Mouse (Mus musculus): ENCODE data around the gene Bpifc. TPM values are rescaled to one million over a fixed set of nuclear protein-coding genes. Genes with fewer than 3 reads are reported as not detected.

The Bpifc gene
- polyA plus RNA-seq, 1 experiment from 2014 or later = not detected

DNA sequence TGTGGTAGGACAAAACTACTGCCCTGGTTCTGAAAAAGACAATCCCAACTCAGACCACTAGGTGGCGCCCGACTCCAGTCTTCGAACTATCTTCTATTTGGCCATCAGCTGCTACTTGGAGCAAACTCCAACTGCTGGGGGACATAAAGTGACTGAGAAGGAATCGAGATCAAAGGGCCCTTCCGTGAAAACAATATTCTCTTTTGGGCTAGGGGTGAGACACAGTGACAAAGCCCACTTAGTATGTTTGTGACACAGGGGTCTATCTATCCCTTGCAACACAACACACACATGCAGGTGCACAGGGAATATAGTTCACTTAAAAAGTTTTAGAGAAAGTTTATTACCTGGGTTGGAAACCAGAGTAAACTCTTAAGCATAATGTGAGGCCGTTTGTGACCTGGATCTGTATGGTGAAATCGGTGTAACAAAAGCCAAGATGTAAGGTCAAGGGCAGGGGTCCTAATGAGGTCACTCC, 43.5 kb downstream of the Bpifc start:
- no peak overlapping the region for H3K9ac ChIP-seq (replicated peaks)
- H3K36me3 ChIP-seq = no peaks in the 10 kb centered on the region
- no peak overlapping the region for H3K27ac ChIP-seq (replicated peaks)
- H3K4me3 ChIP-seq = no peak overlapping the region
- no peaks in the 10 kb centered on the region for H3K9me3 ChIP-seq
- WGBS = 16% methylated on average over 7 of the region's 7 CpGs
- H3K4me2 ChIP-seq (replicated peaks) = no peak overlapping the region
- no peaks in the 10 kb centered on the region for H3K4me1 ChIP-seq
- no peaks in the 10 kb centered on the region for H3K27me3 ChIP-seq
- no peak; the same call in 1 of the 2 replicates for ATAC-seq (ENCODE audit: low FRiP score, low read depth)

DNA sequence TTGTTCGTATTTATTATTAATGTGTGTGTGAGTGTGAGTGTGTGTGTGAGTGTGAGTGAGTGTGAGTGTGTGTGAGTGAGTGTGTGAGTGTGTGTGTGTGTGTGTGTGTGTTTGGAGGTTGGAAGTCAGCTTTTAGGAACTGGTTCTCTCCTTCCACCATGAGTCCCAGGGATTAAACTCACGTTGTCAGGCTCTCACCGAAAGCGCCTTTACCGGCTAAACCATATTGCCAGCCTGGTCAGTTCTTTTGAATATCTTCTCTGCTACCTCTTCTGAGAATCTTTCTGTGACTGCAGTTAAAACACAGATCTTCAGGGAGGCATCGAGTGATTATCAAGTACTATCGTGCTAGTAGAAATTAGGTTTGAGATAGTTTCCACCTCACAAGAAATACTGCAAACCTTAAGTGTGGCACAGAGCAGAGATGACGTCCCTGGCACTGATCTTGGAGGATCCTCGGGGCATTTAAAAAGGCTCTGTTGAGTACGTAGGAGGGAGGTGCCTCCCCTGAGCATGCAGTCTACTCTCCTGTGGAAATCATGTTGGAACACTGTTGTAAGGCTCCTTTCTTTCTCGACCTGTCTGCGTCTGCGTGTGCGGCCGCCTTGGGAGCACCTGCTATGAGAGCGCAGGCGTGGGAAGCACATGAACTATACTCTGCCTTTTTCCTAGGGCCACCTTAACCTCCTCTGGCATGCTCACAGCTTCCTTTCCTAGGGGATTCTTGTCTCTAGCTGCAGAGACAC, 44.1 kb downstream of the Bpifc start:
- H3K27ac ChIP-seq (replicated peaks) = no peak overlapping the region
- no peaks in the 10 kb centered on the region for H3K36me3 ChIP-seq
- no peaks in the 10 kb centered on the region for H3K9me3 ChIP-seq
- no peaks in the 10 kb centered on the region for H3K4me1 ChIP-seq
- ATAC-seq (ENCODE audit: low FRiP score, low read depth) = no peak
- no peak overlapping the region for H3K9ac ChIP-seq (replicated peaks)
- no peak overlapping the region for H3K4me2 ChIP-seq (replicated peaks)
- no peak overlapping the region for H3K4me3 ChIP-seq
- WGBS = 65% methylated on average over 17 of the region's 17 CpGs
- no peaks in the 10 kb centered on the region for H3K27me3 ChIP-seq

GRCm38 (mm10) chr10:85966476-85966875, 45.2 kb downstream of the Bpifc start:
- H3K4me2 ChIP-seq (replicated peaks) = no peak overlapping the region
- WGBS = 49% methylated on average over 2 of the region's 2 CpGs
- H3K9ac ChIP-seq (replicated peaks) = no peak overlapping the region
- no peaks in the 10 kb centered on the region for H3K27me3 ChIP-seq
- no peaks in the 10 kb centered on the region for H3K9me3 ChIP-seq
- ATAC-seq (ENCODE audit: low FRiP score, low read depth) = no peak
- H3K4me1 ChIP-seq = no peaks in the 10 kb centered on the region
- H3K36me3 ChIP-seq = no peaks in the 10 kb centered on the region
- H3K4me3 ChIP-seq = no peak overlapping the region
- no peak overlapping the region for H3K27ac ChIP-seq (replicated peaks)

GRCm38 (mm10) chr10:85964316-85964715, 47.4 kb downstream of the Bpifc start:
- no peak for ATAC-seq (ENCODE audit: low FRiP score, low read depth)
- Histone ChIP-seq H3K27ac (replicated peaks) (no peak overlapping the region), H3K4me2 (replicated peaks) (no peak overlapping the region), H3K4me1 (no peaks in the 10 kb centered on the region), H3K9me3 (no peaks in the 10 kb centered on the region), H3K9ac (replicated peaks) (no peak overlapping the region), H3K36me3 (no peaks in the 10 kb centered on the region), H3K4me3 (no peak overlapping the region), H3K27me3 (no peaks in the 10 kb centered on the region; the same call in 1 of the 2 replicates)
- WGBS = 85% methylated on average over 7 of the region's 7 CpGs

DNA sequence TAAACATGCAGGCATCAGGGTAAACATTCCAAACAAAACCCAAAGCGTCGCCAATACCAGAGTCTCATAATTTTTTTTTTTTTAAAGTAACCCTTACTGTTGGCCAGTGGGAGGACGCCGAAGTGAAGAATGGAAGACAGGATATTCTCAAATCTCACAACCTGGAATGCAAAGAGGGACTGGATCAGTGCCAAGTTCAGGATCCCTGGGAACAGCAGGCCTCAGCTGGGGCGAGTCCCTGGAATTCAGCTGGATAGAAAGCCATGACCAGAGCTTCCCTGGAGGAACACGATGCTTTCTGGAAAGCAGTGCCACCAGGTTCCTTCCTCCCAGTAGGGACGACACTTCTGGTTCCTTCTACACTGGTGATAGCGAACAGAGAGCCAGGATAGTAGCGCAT, 48.8 kb downstream of the Bpifc start:
- Histone ChIP-seq H3K36me3 (no peaks in the 10 kb centered on the region), H3K9me3 (no peaks in the 10 kb centered on the region), H3K4me2 (replicated peaks) (no peak overlapping the region), H3K4me3 (no peak overlapping the region), H3K4me1 (no peaks in the 10 kb centered on the region), H3K27me3 (no peaks in the 10 kb centered on the region; the same call in 1 of the 2 replicates), H3K9ac (replicated peaks) (no peak overlapping the region), H3K27ac (replicated peaks) (no peak overlapping the region)
- no peak for ATAC-seq (ENCODE audit: low FRiP score, low read depth)
- WGBS = 74% methylated on average over 9 of the region's 9 CpGs

DNA sequence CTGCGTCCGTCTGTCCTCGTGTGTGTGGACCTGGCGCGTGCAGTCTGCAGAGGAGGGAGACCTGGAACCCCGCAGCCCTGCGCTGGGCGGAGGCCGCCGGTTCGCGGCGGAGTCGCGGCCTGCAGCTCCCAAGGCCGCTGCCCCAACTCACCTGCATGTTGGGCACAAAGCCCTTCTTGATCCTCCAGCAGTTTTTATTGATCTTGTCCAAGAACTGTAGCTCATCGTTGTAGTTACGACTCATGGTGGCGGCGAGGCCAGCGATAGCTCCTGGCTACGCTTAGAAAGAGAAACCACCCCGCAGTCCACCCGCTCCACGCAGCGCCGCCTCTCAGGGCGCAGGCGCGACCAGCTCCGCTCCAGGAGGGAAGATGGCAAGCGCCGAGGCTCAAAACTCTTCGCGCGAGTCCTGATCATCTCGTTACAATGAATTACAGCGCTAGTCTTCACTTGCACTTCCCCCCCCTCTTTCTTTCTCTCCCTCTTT, 54.2 kb downstream of the Bpifc start, which contains the start of gene Rtcb:
Gene Rtcb (minus strand): TSS at position 360 of the 487 bp plus-strand sequence.
- H3K9ac ChIP-seq (replicated peaks) = peak within 1 kb of the TSS; percentile 93
- H3K27me3 ChIP-seq = no peaks in the 10 kb centered on the region; the same call in 1 of the 2 replicates
- WGBS = under 1% methylated on average over 38 of the region's 38 CpGs

DNA sequence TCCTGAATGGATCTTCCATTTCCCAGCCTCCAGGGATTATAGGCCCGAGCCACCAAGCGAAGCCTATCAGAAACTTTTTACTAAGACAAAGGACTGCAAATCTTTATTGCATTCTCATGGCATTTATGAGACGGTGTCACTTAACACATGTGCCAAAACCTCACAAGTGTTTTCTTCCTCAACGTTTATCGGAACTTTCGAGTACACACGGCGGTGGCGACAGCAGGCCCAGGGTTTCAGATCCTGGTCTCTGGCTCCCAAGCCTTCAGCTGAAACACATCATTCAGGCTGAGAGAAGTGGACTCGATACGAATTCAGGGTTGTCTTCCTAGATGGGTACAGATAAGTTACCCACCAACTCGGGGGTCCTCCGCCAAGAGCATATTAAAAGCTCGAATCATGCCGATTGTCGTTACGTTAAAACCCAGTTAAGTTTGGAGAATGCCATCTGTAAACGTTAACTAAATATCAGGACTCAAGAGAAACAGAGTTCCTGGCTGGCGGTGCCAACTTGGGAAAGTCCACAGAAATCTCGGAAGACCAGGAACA, 54.8 kb downstream of the Bpifc start:
- Histone ChIP-seq H3K9ac (replicated peaks) (peak overlapping the region; percentile 93), H3K36me3 (peaks cover 30% of the 10 kb centered on the region), H3K4me3 (peak overlapping the region; percentile 87), H3K27me3 (no peaks in the 10 kb centered on the region; the same call in 1 of the 2 replicates), H3K4me2 (replicated peaks) (peak overlapping the region; percentile 80), H3K4me1 (peaks cover 8% of the 10 kb centered on the region), H3K9me3 (no peaks in the 10 kb centered on the region), H3K27ac (replicated peaks) (peak overlapping the region; percentile 65; the same call in 1 of the 2 replicates)
- peak; percentile 10; the same call in 1 of the 2 replicates for ATAC-seq (ENCODE audit: low FRiP score, low read depth)
- 6% methylated on average over 20 of the region's 20 CpGs for WGBS

More for the DNA sequence above, 54.2 kb downstream of the Bpifc start, which contains the start of gene Rtcb:
- Histone ChIP-seq H3K4me2 (replicated peaks) (peak within 1 kb of the TSS; percentile 80), H3K36me3 (peaks cover 24% of the 10 kb centered on the region), H3K9me3 (no peaks in the 10 kb centered on the region), H3K27ac (replicated peaks) (peak within 1 kb of the TSS; percentile 65), H3K4me3 (peak within 1 kb of the TSS; percentile 87), H3K4me1 (peaks cover 8% of the 10 kb centered on the region)
- ATAC-seq (ENCODE audit: low FRiP score, low read depth) = peak; percentile 93

DNA sequence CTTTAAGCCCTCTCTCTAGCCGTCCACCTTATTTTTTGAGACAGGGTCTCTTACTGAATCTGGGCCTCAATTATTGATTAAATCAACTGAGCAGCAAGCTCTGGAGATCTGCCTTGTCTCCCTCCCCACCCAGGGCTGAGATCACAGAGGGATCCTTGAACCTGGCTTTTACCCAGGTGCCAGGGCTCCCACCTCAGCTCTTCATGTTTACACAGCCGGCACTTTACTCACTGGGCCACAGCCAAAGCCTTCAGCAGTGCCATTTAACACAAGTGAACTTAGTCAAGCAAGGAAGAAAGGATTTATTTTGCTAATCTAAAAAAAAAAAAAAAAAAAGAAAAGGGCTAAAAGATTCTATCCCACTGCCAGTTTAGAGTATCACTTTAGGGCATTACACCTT, 57.3 kb downstream of the Bpifc start:
- WGBS = 94% methylated on average over 2 of the region's 2 CpGs
- H3K9ac ChIP-seq (replicated peaks) = no peak overlapping the region
- H3K27ac ChIP-seq (replicated peaks) = no peak overlapping the region
- no peaks in the 10 kb centered on the region for H3K27me3 ChIP-seq
- no peak for ATAC-seq (ENCODE audit: low FRiP score, low read depth)
- H3K36me3 ChIP-seq = peaks cover 48% of the 10 kb centered on the region
- H3K9me3 ChIP-seq = no peaks in the 10 kb centered on the region
- H3K4me3 ChIP-seq = no peak overlapping the region
- H3K4me1 ChIP-seq = peaks cover 8% of the 10 kb centered on the region
- no peak overlapping the region for H3K4me2 ChIP-seq (replicated peaks)

DNA sequence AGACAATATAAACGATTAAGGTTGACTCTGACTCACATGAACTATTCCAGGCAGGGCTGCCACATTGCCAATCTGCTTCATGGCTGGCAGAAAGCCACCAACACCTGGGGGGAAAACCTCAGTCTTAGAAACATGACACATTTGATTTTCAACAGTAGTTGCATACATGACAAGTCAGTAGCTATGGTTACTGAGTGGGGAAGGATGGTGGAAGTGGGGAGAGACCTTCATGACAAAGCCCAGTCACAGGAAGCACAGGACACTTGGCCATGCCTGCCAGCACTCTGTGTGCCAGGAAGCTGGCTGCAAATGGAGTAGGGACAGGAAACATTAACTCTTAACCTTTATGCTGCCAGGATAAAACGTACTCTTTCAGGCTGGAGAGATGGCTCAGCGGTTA, 58.3 kb downstream of the Bpifc start:
- H3K27me3 ChIP-seq = no peaks in the 10 kb centered on the region
- no peaks in the 10 kb centered on the region for H3K9me3 ChIP-seq
- H3K4me1 ChIP-seq = peaks cover 8% of the 10 kb centered on the region
- H3K27ac ChIP-seq (replicated peaks) = no peak overlapping the region
- no peak overlapping the region for H3K4me2 ChIP-seq (replicated peaks)
- H3K36me3 ChIP-seq = peaks cover 59% of the 10 kb centered on the region
- 86% methylated on average over 3 of the region's 3 CpGs for WGBS
- ATAC-seq (ENCODE audit: low FRiP score, low read depth) = no peak
- no peak overlapping the region for H3K9ac ChIP-seq (replicated peaks)
- no peak overlapping the region for H3K4me3 ChIP-seq

DNA sequence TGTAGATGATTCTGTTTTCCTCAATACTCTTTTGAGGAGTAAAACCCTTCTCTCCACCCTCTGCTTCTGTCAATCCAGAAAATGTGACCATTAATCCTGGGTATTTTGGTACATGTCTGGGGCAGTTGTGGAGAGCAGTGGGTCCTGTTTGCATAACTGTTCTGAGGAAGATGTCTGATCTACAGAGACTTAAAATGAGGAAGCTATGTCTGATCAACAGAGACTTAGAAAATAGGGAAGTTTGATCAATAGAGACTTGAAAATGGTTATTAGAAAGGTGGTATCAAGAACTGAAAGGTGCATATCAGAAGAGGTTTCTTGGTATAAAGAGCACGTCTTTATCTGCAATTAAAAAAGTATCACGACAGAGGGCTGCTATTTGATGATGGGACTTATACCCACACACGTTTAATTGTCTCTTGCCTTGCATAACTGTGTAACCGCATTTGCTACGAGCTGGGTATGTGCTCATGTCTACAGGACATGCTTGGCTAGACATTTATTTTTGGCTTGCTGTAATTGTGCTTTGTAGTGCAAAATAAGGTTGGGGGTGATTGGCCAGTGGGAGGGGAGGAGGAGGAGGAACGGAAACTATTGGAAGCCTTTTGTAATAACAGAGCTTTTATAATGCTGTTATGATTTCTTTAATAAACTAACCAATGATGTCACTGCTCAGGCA, 59.8 kb downstream of the Bpifc start:
- H3K36me3 ChIP-seq = peaks cover 69% of the 10 kb centered on the region
- no peaks in the 10 kb centered on the region for H3K9me3 ChIP-seq
- no peak overlapping the region for H3K4me3 ChIP-seq
- no peak overlapping the region for H3K9ac ChIP-seq (replicated peaks)
- H3K4me1 ChIP-seq = peaks cover 7% of the 10 kb centered on the region
- 88% methylated on average over 6 of the region's 6 CpGs for WGBS
- H3K4me2 ChIP-seq (replicated peaks) = no peak overlapping the region
- H3K27ac ChIP-seq (replicated peaks) = no peak overlapping the region
- no peak for ATAC-seq (ENCODE audit: low FRiP score, low read depth)
- H3K27me3 ChIP-seq = no peaks in the 10 kb centered on the region

- Histone ChIP-seq H3K4me2 (replicated peaks) (no peak overlapping the region), H3K4me3 (no peak overlapping the region), H3K4me1 (no peaks in the 10 kb centered on the region), H3K36me3 (peaks cover 87% of the 10 kb centered on the region), H3K9ac (replicated peaks) (no peak overlapping the region), H3K9me3 (no peaks in the 10 kb centered on the region), H3K27me3 (no peaks in the 10 kb centered on the region), H3K27ac (replicated peaks) (no peak overlapping the region)
- no peak for ATAC-seq (ENCODE audit: low FRiP score, low read depth)
- WGBS = 88% methylated on average over 8 of the region's 8 CpGs
Measured at GRCm38 (mm10) chr10:85948483-85949196, 63.1 kb downstream of the Bpifc start.
